Mouse (Mus musculus) gonadal fat pad, adult 2 months (tissue): Measurements from ENCODE around the gene 6030468B19Rik. TPM values are rescaled to one million over a fixed set of nuclear protein-coding genes. Genes with fewer than 3 reads are reported as not detected.
"Not testable (repeated sequence)": the region's sequence is repeated elsewhere in the genome, so short reads cannot be mapped to it uniquely, and the experiment has no call there.

Experiments
- DNase-seq: peaks from one replicate; pipeline ENCODE4 v3.0.0-alpha.2; 2012; ENCODE audit warnings: low read depth
- polyA plus RNA-seq: library from polyadenylated mRNA; depleted of rRNA; stranded (reverse); fragments of >200 nt; gene quantifications from 2 replicates; pipeline ENCODE4 v1.2.3, GENCODE M21; 2012

The 6030468B19Rik gene
- polyA plus RNA-seq, 1 experiment = not detected

GRCm38 (mm10) chr11:117828149-117828887 lies 30.9 kb downstream of the 6030468B19Rik start:
- no peak for DNase-seq

GRCm38 (mm10) chr11:117828888-117829604 lies 31.6 kb downstream of the 6030468B19Rik start:
- no peak for DNase-seq

GRCm38 (mm10) chr11:117829671-117830215 lies 32.3 kb downstream of the 6030468B19Rik start:
- no peak for DNase-seq

- DNase-seq = no peak
Measured at GRCm38 (mm10) chr11:117830401-117830800, 32.9 kb downstream of the 6030468B19Rik start.

GRCm38 (mm10) chr11:117832086-117832969 lies 34.9 kb downstream of the 6030468B19Rik start:
- no peak for DNase-seq

- not testable (repeated sequence) for DNase-seq
Measured at GRCm38 (mm10) chr11:117833509-117833908, 36.0 kb downstream of the 6030468B19Rik start.

GRCm38 (mm10) chr11:117834086-117834485 lies 36.6 kb downstream of the 6030468B19Rik start:
- DNase-seq = no peak

- no peak for DNase-seq
Measured at GRCm38 (mm10) chr11:117836306-117836705, 38.8 kb downstream of the 6030468B19Rik start.

GRCm38 (mm10) chr11:117838572-117838971 lies 41.1 kb downstream of the 6030468B19Rik start:
- no peak for DNase-seq

- no peak for DNase-seq
Measured at GRCm38 (mm10) chr11:117839021-117839420, 41.6 kb downstream of the 6030468B19Rik start.

- DNase-seq = no peak
Measured at GRCm38 (mm10) chr11:117840910-117841309, 43.5 kb downstream of the 6030468B19Rik start.

GRCm38 (mm10) chr11:117843434-117843833 lies 46.0 kb downstream of the 6030468B19Rik start:
- no peak for DNase-seq

- DNase-seq = peak; percentile 95
Measured at GRCm38 (mm10) chr11:117844997-117845396, 47.5 kb downstream of the 6030468B19Rik start.

- no peak for DNase-seq
Measured at GRCm38 (mm10) chr11:117845651-117846050, 48.2 kb downstream of the 6030468B19Rik start.

- DNase-seq = no peak
Measured at GRCm38 (mm10) chr11:117846640-117847039, 49.2 kb downstream of the 6030468B19Rik start.

GRCm38 (mm10) chr11:117847593-117848215 lies 50.2 kb downstream of the 6030468B19Rik start:
- no peak for DNase-seq

- no peak for DNase-seq
Measured at GRCm38 (mm10) chr11:117848271-117848984, 51.0 kb downstream of the 6030468B19Rik start.

GRCm38 (mm10) chr11:117848985-117849671 lies 51.7 kb downstream of the 6030468B19Rik start, which contains the start of gene Birc5:
Birc5 (plus strand) TSS chr11:117849251.
- DNase-seq = no peak

- DNase-seq = no peak
Measured at GRCm38 (mm10) chr11:117852875-117853274, 55.4 kb downstream of the 6030468B19Rik start.

- no peak for DNase-seq
Measured at GRCm38 (mm10) chr11:117854241-117854640, 56.8 kb downstream of the 6030468B19Rik start.
